Mouse (Mus musculus) spleen, adult 10 weeks (tissue): ENCODE measurements around the gene Bace1. TPM values are rescaled to one million over a fixed set of nuclear protein-coding genes. Genes with fewer than 3 reads are reported as not detected.

ENCODE experiments used
- polyA plus RNA-seq: library from polyadenylated mRNA; stranded (reverse); fragments of 350-450 nt; fragmentation: Illumina TruSeq; extraction: RNeasy Lipid Tissue Mini Kit (QIAGEN cat#74804); gene quantifications from one replicate; pipeline ENCODE4 v1.2.3, GENCODE M21; 2015; ENCODE audit warnings: low replicate concordance; ENCODE audit not compliant: insufficient read depth

Gene Bace1
- polyA plus RNA-seq: 5.7 TPM

GRCm38 (mm10) chr9:45838434-45839138, at the start of gene Bace1:
TSS of gene Bace1 (plus strand) at chr9:45838580.

GRCm38 (mm10) chr9:45828291-45828963, 10.0 kb upstream of the Bace1 start, which contains the start of gene Cep164:
TSS of gene Cep164 (minus strand) at chr9:45828691.

GRCm38 (mm10) chr9:45906355-45907077, 68.1 kb downstream of the Bace1 start, which contains the start of the genes Pcsk7 and Rnf214:
TSS of gene Pcsk7 (plus strand) at chr9:45906497.
TSS of gene Rnf214 (minus strand) at chr9:45906911.

Other genes starting within 250 kb of the Bace1 start
- 9.8 TPM for gene Cep164, start 9.9 kb upstream of the Bace1 start, polyA plus RNA-seq
- 22.6 TPM for gene Pcsk7, start 67.9 kb downstream of the Bace1 start, polyA plus RNA-seq
- gene Rnf214, start 68.3 kb downstream of the Bace1 start, polyA plus RNA-seq: 34.1 TPM
- gene Tagln, start 97.5 kb downstream of the Bace1 start, polyA plus RNA-seq: 124 TPM
- 59.0 TPM for gene Sidt2, start 116.7 kb downstream of the Bace1 start, polyA plus RNA-seq
- gene Pafah1b2, start 174.1 kb downstream of the Bace1 start, polyA plus RNA-seq: 54.5 TPM
- gene Sik3, start 174.2 kb downstream of the Bace1 start, polyA plus RNA-seq: 17.3 TPM